Mouse (Mus musculus): ENCODE results near the gene Fndc8. TPM values are rescaled to one million over a fixed set of nuclear protein-coding genes. Genes with fewer than 3 reads are reported as not detected.

Fndc8 gene
- polyA plus RNA-seq (2012; fragmentation: generic; extraction: Trizol): 0.04 TPM

DNA sequence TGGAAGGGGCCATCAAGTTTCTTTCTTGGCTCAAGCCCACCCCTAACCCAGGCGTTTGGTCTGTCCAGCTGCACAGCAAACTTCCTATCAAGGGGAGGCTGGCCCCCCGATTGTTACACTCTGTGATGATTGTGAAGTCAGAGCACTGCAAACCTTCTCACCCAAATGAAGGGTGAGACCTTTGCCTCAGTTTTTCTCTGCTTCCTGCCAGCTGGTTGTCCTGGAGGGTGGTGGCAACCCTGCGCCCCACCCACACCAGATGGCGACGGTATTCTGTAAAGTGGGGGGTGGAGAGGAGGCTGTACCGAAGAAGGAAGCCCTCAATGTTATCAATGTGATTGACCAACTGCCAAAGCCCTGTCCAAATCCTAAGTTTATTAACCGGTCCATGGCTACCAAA lies at the start of gene Fndc8:
TSS of gene Fndc8 (plus strand) at position 189 of the 400 bp plus-strand sequence.
- no peak within 1 kb of the TSS for H3K4me3 ChIP-seq
- no peaks in the 10 kb centered on the region for H3K36me3 ChIP-seq (ENCODE audit: control insufficient read depth, insufficient read depth)
- no peak within 1 kb of the TSS for H3ac ChIP-seq (ENCODE audit: control insufficient read depth, insufficient read length)
- no peaks in the 10 kb centered on the region for H3K79me2 ChIP-seq (ENCODE audit: control insufficient read depth, insufficient read depth)
- TF ChIP-seq E2F4 (IDR thresholded peaks at IDR 0.05; ENCODE audit: insufficient read depth) (no peak), POLR2A (IDR thresholded peaks at IDR 0.05; ENCODE audit: insufficient read length, low read depth) (no peak), MYOD1 (IDR thresholded peaks at IDR 0.05; ENCODE audit: control insufficient read depth in 1 of 3, insufficient read length in 2 of 3, low read depth in 2 of 3) (no peak), POLR2AphosphoS2 (IDR thresholded peaks at IDR 0.05; ENCODE audit: insufficient read length, low read depth) (no peak), TCF3 (IDR thresholded peaks at IDR 0.05; ENCODE audit: insufficient read length, low read depth) (no peak), CEBPB (IDR thresholded peaks at IDR 0.05; ENCODE audit: insufficient read depth, poor library complexity, severe bottlenecking) (no peak), REST (IDR thresholded peaks at IDR 0.05; ENCODE audit: insufficient read depth, insufficient read length) (no peak), MYOG (IDR thresholded peaks at IDR 0.05; ENCODE audit: control insufficient read depth in 1 of 3, insufficient read depth in 1 of 3, insufficient read length in 2 of 3, low read depth in 2 of 3) (no peak), TCF12 (IDR thresholded peaks at IDR 0.05; ENCODE audit: insufficient read depth, poor library complexity, severe bottlenecking) (no peak), MAX (IDR thresholded peaks at IDR 0.05; ENCODE audit: low read depth) (no peak), USF1 (IDR thresholded peaks at IDR 0.05; ENCODE audit: low read depth) (no peak), SRF (IDR thresholded peaks at IDR 0.05; ENCODE audit: control insufficient read depth, insufficient read length, low read depth) (no peak)
- no peaks in the 10 kb centered on the region for H3K27me3 ChIP-seq (ENCODE audit: control insufficient read depth, insufficient read depth, insufficient read length)
- H3K4me2 ChIP-seq (ENCODE audit: low read depth): peak within 1 kb of the TSS; percentile 18

DNA sequence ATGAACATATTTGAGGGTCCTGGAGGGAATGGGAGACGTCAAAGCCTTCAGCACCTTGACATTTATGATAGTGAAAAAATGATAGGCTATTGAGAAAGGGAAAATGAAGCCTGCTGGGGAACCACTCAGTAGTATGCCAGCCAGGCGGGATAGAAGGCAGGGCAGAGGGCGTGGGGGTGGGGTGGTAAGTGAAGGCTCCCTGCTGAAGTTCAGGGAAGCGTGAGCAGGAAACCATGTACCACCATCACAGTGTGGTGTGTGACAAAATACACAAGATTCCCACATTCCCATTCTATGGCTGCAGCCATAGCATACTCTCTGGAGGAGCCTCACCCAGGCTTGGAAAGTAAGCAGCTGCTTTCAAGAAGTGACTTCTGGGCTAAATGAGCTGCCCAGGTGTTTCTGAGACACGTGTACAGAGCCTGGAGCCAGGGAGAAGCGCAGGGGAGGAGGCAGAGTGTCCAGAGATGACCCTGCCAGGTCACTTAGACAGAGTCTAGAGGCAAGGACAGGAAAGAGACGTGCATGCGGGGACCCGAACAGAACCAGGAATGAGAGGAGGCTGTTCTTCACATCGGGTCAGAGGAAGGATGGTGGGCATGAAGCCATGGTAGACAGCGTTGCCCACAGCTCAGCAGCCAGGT lies 47.0 kb upstream of the Fndc8 start:
- Histone ChIP-seq H3K36me3 (ENCODE audit: control insufficient read depth, insufficient read depth) (no peaks in the 10 kb centered on the region), H3K27me3 (ENCODE audit: control insufficient read depth, insufficient read depth, insufficient read length) (no peaks in the 10 kb centered on the region), H3ac (ENCODE audit: control insufficient read depth, insufficient read length) (no peak overlapping the region), H3K4me3 (peak overlapping the region; percentile 5), H3K4me2 (ENCODE audit: low read depth) (peak overlapping the region; percentile 82), H3K79me2 (ENCODE audit: control insufficient read depth, insufficient read depth) (no peaks in the 10 kb centered on the region)
- TF ChIP-seq POLR2AphosphoS2 (IDR thresholded peaks at IDR 0.05; ENCODE audit: insufficient read length, low read depth): no peak
- TF ChIP-seq REST (IDR thresholded peaks at IDR 0.05; ENCODE audit: insufficient read depth, insufficient read length): no peak
- TF ChIP-seq E2F4 (IDR thresholded peaks at IDR 0.05; ENCODE audit: insufficient read depth): no peak
- no peak for TF ChIP-seq SRF (IDR thresholded peaks at IDR 0.05; ENCODE audit: control insufficient read depth, insufficient read length, low read depth)
- TF ChIP-seq TCF12 (IDR thresholded peaks at IDR 0.05; ENCODE audit: insufficient read depth, poor library complexity, severe bottlenecking): no peak
- TF ChIP-seq MYOG (IDR thresholded peaks at IDR 0.05; ENCODE audit: control insufficient read depth in 1 of 3, insufficient read depth in 1 of 3, insufficient read length in 2 of 3, low read depth in 2 of 3): no peak
- no peak for TF ChIP-seq MYOD1 (IDR thresholded peaks at IDR 0.05; ENCODE audit: control insufficient read depth in 1 of 3, insufficient read length in 2 of 3, low read depth in 2 of 3)

DNA sequence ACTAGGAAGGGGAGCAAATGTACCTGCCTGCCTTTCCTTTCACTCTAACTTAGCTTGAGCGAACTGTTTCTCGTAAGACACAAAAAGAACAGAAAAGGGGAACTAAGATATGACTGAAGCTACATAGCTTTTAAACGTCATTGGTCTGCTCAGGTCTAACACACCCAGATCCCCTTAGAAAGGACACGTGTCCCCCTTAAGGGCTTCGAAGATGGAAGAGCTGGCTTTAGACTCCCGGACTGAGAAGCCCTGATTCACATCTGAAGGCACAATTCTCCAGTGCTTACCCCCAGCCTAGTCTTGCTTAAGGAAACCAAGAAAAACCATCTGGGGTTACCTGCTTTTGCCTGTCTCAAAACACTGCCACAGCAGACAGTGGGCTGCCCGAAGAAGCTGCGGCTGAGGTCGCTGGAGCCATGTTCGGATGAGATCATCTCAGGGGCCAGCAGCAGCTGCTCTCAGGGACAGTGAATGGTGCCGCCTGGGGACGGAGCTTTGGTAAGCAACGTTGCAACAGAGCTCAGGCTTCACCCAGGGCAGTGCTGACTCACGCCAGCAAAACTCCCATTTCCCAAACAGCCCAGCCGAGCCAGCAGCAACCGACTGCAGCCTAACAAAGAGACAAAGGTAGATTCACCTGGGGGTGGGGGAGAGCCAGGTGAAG lies 46.4 kb upstream of the Fndc8 start:
- Histone ChIP-seq H3K79me2 (ENCODE audit: control insufficient read depth, insufficient read depth) (no peaks in the 10 kb centered on the region), H3K27me3 (ENCODE audit: control insufficient read depth, insufficient read depth, insufficient read length) (no peaks in the 10 kb centered on the region), H3ac (ENCODE audit: control insufficient read depth, insufficient read length) (no peak overlapping the region), H3K4me3 (peak overlapping the region; percentile 5), H3K36me3 (ENCODE audit: control insufficient read depth, insufficient read depth) (no peaks in the 10 kb centered on the region), H3K4me2 (ENCODE audit: low read depth) (peak overlapping the region; percentile 82)
- TF ChIP-seq CEBPB (IDR thresholded peaks at IDR 0.05; ENCODE audit: insufficient read depth, poor library complexity, severe bottlenecking) (peak; percentile 56; the same call in 1 of the 2 replicates), SRF (IDR thresholded peaks at IDR 0.05; ENCODE audit: control insufficient read depth, insufficient read length, low read depth) (no peak), MYOD1 (IDR thresholded peaks at IDR 0.05; ENCODE audit: control insufficient read depth in 1 of 3, insufficient read length in 2 of 3, low read depth in 2 of 3) (peak; percentile 34 to 90 (median 90)), MYOG (IDR thresholded peaks at IDR 0.05; ENCODE audit: control insufficient read depth in 1 of 3, insufficient read depth in 1 of 3, insufficient read length in 2 of 3, low read depth in 2 of 3) (peak; percentile 59 to 93 (median 85)), POLR2A (IDR thresholded peaks at IDR 0.05; ENCODE audit: insufficient read length, low read depth) (peak; percentile 45), TCF3 (IDR thresholded peaks at IDR 0.05; ENCODE audit: insufficient read length, low read depth) (no peak), E2F4 (IDR thresholded peaks at IDR 0.05; ENCODE audit: insufficient read depth) (no peak), POLR2AphosphoS2 (IDR thresholded peaks at IDR 0.05; ENCODE audit: insufficient read length, low read depth) (peak; percentile 24)

DNA sequence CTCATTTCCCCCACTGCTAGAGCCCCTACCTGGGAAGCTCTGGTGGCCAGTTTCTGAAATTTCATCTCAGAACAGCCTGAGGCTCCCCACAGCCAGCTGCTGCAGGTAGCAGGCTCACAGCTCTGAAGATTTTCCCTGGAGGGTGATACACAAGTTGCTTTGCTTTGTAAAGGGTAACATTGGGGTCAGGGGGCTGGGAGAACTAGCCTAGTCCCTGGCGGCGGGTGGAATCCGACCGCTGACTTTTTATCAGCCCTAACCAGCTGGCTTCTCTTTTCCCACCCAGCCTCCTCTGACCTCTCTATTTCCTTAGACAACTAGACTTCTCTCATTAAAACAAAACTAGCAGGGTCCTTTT lies 45.9 kb upstream of the Fndc8 start:
- Histone ChIP-seq H3ac (ENCODE audit: control insufficient read depth, insufficient read length) (no peak overlapping the region), H3K36me3 (ENCODE audit: control insufficient read depth, insufficient read depth) (no peaks in the 10 kb centered on the region), H3K4me2 (ENCODE audit: low read depth) (peak overlapping the region; percentile 82), H3K79me2 (ENCODE audit: control insufficient read depth, insufficient read depth) (no peaks in the 10 kb centered on the region), H3K4me3 (peak overlapping the region; percentile 5), H3K27me3 (ENCODE audit: control insufficient read depth, insufficient read depth, insufficient read length) (no peaks in the 10 kb centered on the region)
- TF ChIP-seq POLR2AphosphoS2 (IDR thresholded peaks at IDR 0.05; ENCODE audit: insufficient read length, low read depth) (no peak), MYOG (IDR thresholded peaks at IDR 0.05; ENCODE audit: control insufficient read depth in 1 of 3, insufficient read depth in 1 of 3, insufficient read length in 2 of 3, low read depth in 2 of 3) (no peak), REST (IDR thresholded peaks at IDR 0.05; ENCODE audit: insufficient read depth, insufficient read length) (no peak), POLR2A (IDR thresholded peaks at IDR 0.05; ENCODE audit: insufficient read length, low read depth) (no peak), CEBPB (IDR thresholded peaks at IDR 0.05; ENCODE audit: insufficient read depth, poor library complexity, severe bottlenecking) (no peak), SRF (IDR thresholded peaks at IDR 0.05; ENCODE audit: control insufficient read depth, insufficient read length, low read depth) (no peak), TCF12 (IDR thresholded peaks at IDR 0.05; ENCODE audit: insufficient read depth, poor library complexity, severe bottlenecking) (no peak), MAX (IDR thresholded peaks at IDR 0.05; ENCODE audit: low read depth) (no peak), MYOD1 (IDR thresholded peaks at IDR 0.05; ENCODE audit: control insufficient read depth in 1 of 3, insufficient read length in 2 of 3, low read depth in 2 of 3) (no peak), E2F4 (IDR thresholded peaks at IDR 0.05; ENCODE audit: insufficient read depth) (no peak), USF1 (IDR thresholded peaks at IDR 0.05; ENCODE audit: low read depth) (no peak), TCF3 (IDR thresholded peaks at IDR 0.05; ENCODE audit: insufficient read length, low read depth) (no peak)
